Mouse (Mus musculus) liver, embryonic 12.5 days (tissue): Measurements from ENCODE around the gene Alg13. TPM values are rescaled to one million over a fixed set of nuclear protein-coding genes. Genes with fewer than 3 reads are reported as not detected.

Experiments used
- ATAC-seq: fragments of 200-750 bp; cut with Nextera tagmentation; 2 replicates; pipeline ENCODE4 v1.8.0; 2017; ENCODE audit warnings: moderate number of reproducible peaks, mild to moderate bottlenecking, moderate library complexity
- H3K27ac ChIP-seq: fragments of 300-500 bp; sonication (generic); 2 replicates; pipeline ENCODE4 v1.5.1; 2016; ENCODE audit warnings: mild to moderate bottlenecking
- H3K27me3 ChIP-seq: fragments of 300-500 bp; sonication (generic); replicated peaks from 2 replicates; pipeline ENCODE4 v1.6.1; 2016; ENCODE audit warnings: mild to moderate bottlenecking, moderate library complexity
- H3K36me3 ChIP-seq: fragments of 300-500 bp; sonication (generic); 2 replicates; pipeline ENCODE4 v1.6.1; 2016; ENCODE audit warnings: mild to moderate bottlenecking, moderate library complexity
- H3K4me1 ChIP-seq: fragments of 300-500 bp; sonication (generic); 2 replicates; pipeline ENCODE4 v1.6.1; 2016
- H3K4me2 ChIP-seq: fragments of 300-500 bp; sonication (generic); 2 replicates; pipeline ENCODE4 v1.6.1; 2016; ENCODE audit warnings: mild to moderate bottlenecking, moderate library complexity
- H3K4me3 ChIP-seq: fragments of 300-500 bp; sonication (generic); 2 replicates; pipeline ENCODE4 v1.5.1; 2016; ENCODE audit warnings: mild to moderate bottlenecking, moderate library complexity
- H3K9ac ChIP-seq: fragments of 300-500 bp; sonication (generic); 2 replicates; pipeline ENCODE4 v1.6.1; 2016; ENCODE audit warnings: mild to moderate bottlenecking, moderate library complexity
- H3K9me3 ChIP-seq: fragments of 300-500 bp; sonication (generic); replicated peaks from 2 replicates; pipeline ENCODE4 v1.6.1; 2016; ENCODE audit warnings: mild to moderate bottlenecking, moderate library complexity
- WGBS: fragments of 180-500 bp; shearing (Covaris S2); methylation state at CpG from one replicate; pipeline ENCODE4 v1.1.7; 2016; ENCODE audit not compliant: insufficient replicate concordance; 5-methylcytosine and 5-hydroxymethylcytosine counted together
- microRNA-seq: library from miRNA; unstranded; fragments of <30 nt; microRNA quantifications from one replicate; pipeline ENCODE4, GENCODE M21; 2017
- polyA plus RNA-seq: library from polyadenylated mRNA; unstranded; fragments of >200 nt; fragmentation: Nextera tagmentation; extraction: Ambion mirVana; gene quantifications from 2 replicates; pipeline ENCODE4 v1.2.1, GENCODE M21; 2016

The Alg13 gene
- polyA plus RNA-seq, 1 experiment from 2014 or later: 18.8 TPM

DNA sequence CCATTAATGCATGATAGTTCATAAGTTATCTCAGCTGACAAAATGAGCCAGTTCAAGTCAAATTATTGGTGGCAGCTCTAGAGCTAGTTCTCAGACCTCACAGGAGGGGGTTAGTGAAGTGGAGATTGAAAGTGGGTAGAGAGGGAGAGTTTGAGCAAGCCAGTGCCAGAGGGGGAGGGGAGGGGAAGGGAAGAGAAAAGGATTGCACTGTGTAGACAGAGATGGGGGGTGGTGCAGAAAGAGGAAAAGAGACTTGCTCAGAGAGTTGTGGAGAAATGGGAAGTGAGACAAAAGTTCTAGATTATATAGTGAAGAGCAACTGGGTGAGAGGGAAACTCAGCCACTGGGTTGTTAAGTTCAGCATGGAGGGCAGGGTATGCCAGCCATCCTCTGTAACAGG lies 20.8 kb downstream of the Alg13 start:
- no peak for ATAC-seq
- no peaks in the 10 kb centered on the region for H3K9me3 ChIP-seq
- no peak overlapping the region for H3K9ac ChIP-seq
- no peaks in the 10 kb centered on the region for H3K36me3 ChIP-seq
- H3K27me3 ChIP-seq: no peaks in the 10 kb centered on the region
- no peaks in the 10 kb centered on the region for H3K4me1 ChIP-seq
- H3K27ac ChIP-seq: no peak overlapping the region
- H3K4me2 ChIP-seq: no peak overlapping the region
- H3K4me3 ChIP-seq: no peak overlapping the region

DNA sequence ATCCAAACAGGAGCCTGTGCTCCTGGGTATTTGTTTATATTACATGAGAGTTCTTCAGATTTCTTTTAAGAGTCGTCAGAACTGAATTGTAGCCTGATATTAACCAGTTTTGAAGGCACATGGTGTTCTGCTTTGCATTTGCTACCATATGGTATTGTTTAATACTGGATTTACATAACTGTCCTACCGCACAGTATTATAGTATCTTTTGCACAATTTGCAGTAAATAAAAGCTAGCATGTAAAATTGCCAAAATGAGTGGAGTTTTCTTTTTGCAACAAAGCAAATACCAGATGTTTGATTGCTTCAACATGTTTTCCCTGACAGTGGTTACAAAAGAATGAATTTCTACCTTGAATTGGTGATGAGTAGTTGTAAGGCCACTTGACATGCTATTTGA lies 56.6 kb downstream of the Alg13 start:
- H3K9me3 ChIP-seq: no peaks in the 10 kb centered on the region
- no peak overlapping the region for H3K4me3 ChIP-seq
- H3K36me3 ChIP-seq: peaks cover 12% of the 10 kb centered on the region
- no peak overlapping the region for H3K27ac ChIP-seq
- no peak overlapping the region for H3K9ac ChIP-seq
- 77% methylated on average over 2 of the region's 2 CpGs for WGBS
- H3K4me1 ChIP-seq: no peaks in the 10 kb centered on the region
- no peak overlapping the region for H3K4me2 ChIP-seq
- ATAC-seq: no peak
- no peaks in the 10 kb centered on the region for H3K27me3 ChIP-seq

DNA sequence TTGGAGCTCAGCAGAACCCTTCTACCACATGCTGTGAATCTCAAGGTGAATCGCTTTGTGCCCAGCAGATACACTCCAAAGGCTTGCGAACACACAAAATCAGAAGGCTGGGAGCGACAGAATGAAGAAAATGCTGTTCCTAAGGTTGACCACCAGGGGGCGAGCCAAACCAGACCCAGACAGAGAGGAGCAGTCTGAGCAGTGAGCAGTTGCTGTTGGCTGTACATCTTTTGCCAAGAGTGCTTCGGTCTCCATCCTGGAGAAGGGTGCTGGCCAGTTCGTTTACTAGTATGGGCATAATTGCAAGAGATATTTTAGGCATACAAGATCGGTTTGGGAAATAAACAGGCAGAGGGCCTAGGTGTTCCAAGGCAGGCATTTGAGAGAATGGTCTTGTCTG lies 85.9 kb downstream of the Alg13 start:
- Histone ChIP-seq H3K4me2 (no peak overlapping the region), H3K9ac (no peak overlapping the region), H3K9me3 (no peaks in the 10 kb centered on the region), H3K27ac (no peak overlapping the region), H3K27me3 (no peaks in the 10 kb centered on the region), H3K4me1 (no peaks in the 10 kb centered on the region), H3K36me3 (no peaks in the 10 kb centered on the region), H3K4me3 (no peak overlapping the region)
- WGBS: 31% methylated on average over 7 of the region's 7 CpGs
- no peak for ATAC-seq

DNA sequence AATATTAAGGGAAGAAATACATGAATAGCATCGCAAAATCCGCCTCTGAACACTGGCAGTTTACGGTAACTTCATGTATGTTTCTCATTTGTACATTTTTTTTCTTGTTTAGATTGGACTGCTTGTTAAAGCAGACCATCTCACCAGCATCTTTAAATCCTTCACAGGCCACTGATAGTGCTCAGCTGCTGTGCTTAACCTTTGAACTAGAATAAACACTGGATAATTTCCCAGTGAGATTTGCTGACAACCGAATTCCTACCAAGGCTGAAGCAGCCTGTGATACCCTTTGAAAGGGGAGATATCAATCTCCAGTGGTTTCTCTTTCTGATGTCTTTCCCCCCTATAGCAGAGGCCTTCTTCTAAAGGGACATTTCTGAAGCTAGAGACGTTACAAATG lies 90.4 kb downstream of the Alg13 start:
- 68% methylated on average over 5 of the region's 5 CpGs for WGBS
- Histone ChIP-seq H3K27me3 (no peaks in the 10 kb centered on the region), H3K4me3 (no peak overlapping the region), H3K4me2 (no peak overlapping the region), H3K27ac (no peak overlapping the region), H3K4me1 (no peaks in the 10 kb centered on the region), H3K36me3 (no peaks in the 10 kb centered on the region), H3K9me3 (no peaks in the 10 kb centered on the region), H3K9ac (no peak overlapping the region)
- ATAC-seq: no peak

DNA sequence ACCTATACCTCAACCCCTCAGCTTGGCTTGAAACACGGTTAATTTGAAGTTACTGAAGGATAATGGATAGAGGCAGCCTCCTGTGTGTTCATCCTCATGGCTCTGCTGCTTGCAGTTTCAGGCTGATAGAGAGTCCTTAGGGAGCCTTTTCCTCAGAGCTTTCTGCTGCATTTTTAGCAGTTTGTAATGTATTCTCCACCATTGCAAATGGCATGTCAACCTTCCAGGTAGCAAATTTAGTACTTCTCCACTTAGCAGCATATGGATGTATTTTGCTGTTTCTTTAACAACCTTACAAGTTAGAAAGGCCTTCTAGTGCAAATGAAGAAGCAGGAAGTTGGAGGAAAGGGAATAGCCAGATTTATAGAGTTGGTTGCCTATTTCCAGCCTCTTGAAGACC lies 102.7 kb downstream of the Alg13 start:
- Histone ChIP-seq H3K36me3 (no peaks in the 10 kb centered on the region), H3K4me3 (no peak overlapping the region), H3K4me1 (no peaks in the 10 kb centered on the region), H3K4me2 (no peak overlapping the region), H3K9ac (no peak overlapping the region), H3K9me3 (no peaks in the 10 kb centered on the region), H3K27ac (no peak overlapping the region), H3K27me3 (no peaks in the 10 kb centered on the region)
- WGBS: 32% methylated on average over 1 of the region's 1 CpGs
- ATAC-seq: no peak

DNA sequence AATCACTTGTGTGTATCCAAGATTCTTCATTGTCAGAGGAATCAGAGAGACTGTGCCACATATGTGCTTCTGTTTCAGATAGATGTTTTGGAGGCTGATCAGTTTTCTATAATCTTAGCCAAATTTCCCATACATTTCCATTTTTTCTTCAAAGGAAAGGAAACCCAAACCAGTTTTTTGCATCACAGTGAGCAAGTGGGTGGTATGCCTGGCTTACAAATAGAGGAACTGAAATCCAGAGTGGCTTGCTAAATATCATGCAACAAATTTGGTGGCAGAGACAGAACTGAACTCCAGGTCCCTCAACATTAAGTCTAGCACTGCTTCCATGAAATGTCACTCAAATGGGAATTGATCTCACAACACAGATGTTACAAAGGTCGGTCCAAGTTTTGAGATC lies 103.5 kb downstream of the Alg13 start:
- Histone ChIP-seq H3K36me3 (no peaks in the 10 kb centered on the region), H3K27me3 (no peaks in the 10 kb centered on the region), H3K9ac (no peak overlapping the region), H3K9me3 (no peaks in the 10 kb centered on the region), H3K27ac (no peak overlapping the region), H3K4me3 (no peak overlapping the region), H3K4me1 (no peaks in the 10 kb centered on the region), H3K4me2 (no peak overlapping the region)
- ATAC-seq: no peak
- 80% methylated on average over 1 of the region's 1 CpGs for WGBS

DNA sequence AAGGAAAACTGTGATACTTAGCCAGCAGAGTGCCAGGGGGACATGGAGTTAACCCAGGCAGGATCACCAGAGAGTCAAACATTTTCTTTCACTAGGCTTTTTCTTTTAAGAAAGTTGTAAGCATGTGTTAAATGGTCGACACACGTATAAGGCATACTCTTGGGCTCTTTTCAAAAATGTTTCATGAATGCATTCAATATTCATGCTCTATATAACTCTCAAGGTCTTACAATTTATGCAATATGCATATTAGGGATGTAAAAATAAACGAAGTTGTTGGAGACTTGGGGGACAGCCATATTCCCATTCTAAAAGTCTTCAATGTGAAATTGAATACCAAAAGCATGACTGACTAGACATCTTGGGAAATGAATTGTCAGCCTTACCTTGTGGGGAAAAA lies 106.2 kb downstream of the Alg13 start:
- Histone ChIP-seq H3K4me2 (no peak overlapping the region), H3K9ac (no peak overlapping the region), H3K36me3 (no peaks in the 10 kb centered on the region), H3K4me1 (no peaks in the 10 kb centered on the region), H3K4me3 (no peak overlapping the region), H3K27ac (no peak overlapping the region), H3K9me3 (no peaks in the 10 kb centered on the region), H3K27me3 (no peaks in the 10 kb centered on the region)
- no peak for ATAC-seq
- 53% methylated on average over 3 of the region's 3 CpGs for WGBS

Small RNA genes within 50 kb of the gene (microRNA-seq; reads per million reads assigned to microRNA genes)
- gene Mir680-2: not detected

Other genes starting within 250 kb of the Alg13 start
- gene A730046J19Rik, start 164.1 kb upstream of the Alg13 start, polyA plus RNA-seq: 0.08 and 0.13 TPM in 2 replicates
- gene Trpc5os, start 138.8 kb downstream of the Alg13 start, polyA plus RNA-seq: 0.05 TPM in 1 of 2 replicates, not detected in the other